Mouse (Mus musculus): ENCODE results near the gene Idnk.
A peak's percentile ranks its signal among the peaks of the same experiment; 100 is the strongest.

DNA sequence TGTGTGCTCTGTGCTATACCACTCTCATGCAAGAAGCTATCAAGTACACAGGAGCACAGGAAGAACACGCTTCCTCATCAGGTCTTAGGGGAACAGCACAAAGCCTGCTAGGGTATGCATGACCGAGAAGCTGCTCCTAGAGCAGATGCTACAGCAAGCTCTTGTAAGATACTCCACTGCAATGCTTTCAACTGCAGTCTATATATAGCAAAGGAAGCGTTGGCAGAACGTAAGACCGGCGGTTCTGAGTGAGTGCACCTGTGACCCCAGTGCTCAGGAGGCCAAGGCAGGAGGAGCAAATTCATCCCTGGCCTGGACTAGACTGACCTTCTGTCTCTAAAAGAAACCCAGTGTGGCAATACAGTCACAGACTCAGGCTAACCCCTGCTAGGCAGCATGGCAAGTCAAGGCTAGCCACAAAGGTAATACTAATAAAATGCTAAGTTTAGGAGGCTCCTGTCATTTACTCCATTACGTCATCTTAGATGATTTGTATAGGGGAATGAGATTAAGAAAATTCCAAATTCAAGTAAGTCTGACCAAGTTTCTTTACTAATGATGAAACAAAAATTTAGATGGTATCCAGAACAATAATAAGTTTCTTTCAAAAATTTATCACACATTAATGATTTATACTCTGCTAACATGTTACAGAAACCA, 40.7 kb downstream of the Idnk start:
- TF ChIP-seq PAX5 (IDR thresholded peaks at IDR 0.05; ENCODE audit: low read length) = no peak
- no peak for TF ChIP-seq CTCF (conservative IDR thresholded peaks at IDR 0.05 in 1 of 2, IDR thresholded peaks at IDR 0.05 in 1 of 2; ENCODE audit: low read depth in 2 of 2, low read length in 2 of 2)
- TF ChIP-seq TBP (conservative IDR thresholded peaks at IDR 0.05; ENCODE audit: low read depth, low read length) = no peak
- TF ChIP-seq POLR2A (IDR thresholded peaks at IDR 0.05; ENCODE audit: low read depth, low read length) = no peak
- 0 out of 2 replicates have a peak, but pooled peaks have one; percentile 3 for TF ChIP-seq NRF1 (IDR thresholded peaks at IDR 0.05; ENCODE audit: low read depth, low read length)
- TF ChIP-seq MYC (IDR thresholded peaks at IDR 0.05; ENCODE audit: low read depth, low read length) = peak; percentile 45; the same call in 1 of the 2 replicates

All from CH12.LX (cell line).